Mouse (Mus musculus) erythroblast, adult 5-6 weeks (primary cell): ENCODE results near the gene Atp8a2. TPM values are rescaled to one million over a fixed set of nuclear protein-coding genes. Genes with fewer than 3 reads are reported as not detected.

ENCODE experiments used
- ATAC-seq: replicated peaks from 2 replicates; pipeline ENCODE4 v1.8.0; 2016; ENCODE audit warnings: moderate number of reproducible peaks, mild to moderate bottlenecking, moderate TSS enrichment, inconsistent platforms; ENCODE audit not compliant: poor library complexity, low FRiP score, severe bottlenecking
- total RNA-seq, 2 experiments: library from RNA; stranded (forward) in 1 of 2; stranded (reverse) in 1 of 2; fragments of 150-400 nt in 1 of 2; fragments of 200-764, 138-1000 nt in 1 of 2; gene quantifications; 2 replicates each; pipeline versions ENCODE4 v1.2.3 to v1.2.4; 2015 to 2017; ENCODE audit warnings: low replicate concordance in 2 of 2

Gene Atp8a2
- total RNA-seq, 2 experiments from 2014 or later: 0.19 to 0.34 TPM

DNA sequence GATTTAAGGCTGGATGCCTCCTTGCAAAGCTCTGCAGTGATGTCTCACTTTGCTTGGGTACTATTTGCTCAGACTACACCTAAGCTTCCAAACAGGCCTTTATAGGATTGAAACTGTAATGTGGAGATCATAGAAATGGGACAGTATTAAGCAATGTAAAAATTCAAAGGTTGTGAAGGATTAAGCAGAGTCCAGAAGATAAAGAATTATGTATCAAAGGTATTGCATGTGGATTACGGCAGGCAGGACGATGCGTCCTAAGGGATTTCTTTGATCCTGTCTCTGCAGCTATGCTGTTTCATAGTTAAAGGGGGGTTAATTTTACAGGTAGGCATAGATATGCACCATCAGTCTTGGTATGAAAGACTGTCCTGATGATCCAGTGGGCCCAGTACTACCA lies 604.4 kb downstream of the Atp8a2 start:
- no peak for ATAC-seq

DNA sequence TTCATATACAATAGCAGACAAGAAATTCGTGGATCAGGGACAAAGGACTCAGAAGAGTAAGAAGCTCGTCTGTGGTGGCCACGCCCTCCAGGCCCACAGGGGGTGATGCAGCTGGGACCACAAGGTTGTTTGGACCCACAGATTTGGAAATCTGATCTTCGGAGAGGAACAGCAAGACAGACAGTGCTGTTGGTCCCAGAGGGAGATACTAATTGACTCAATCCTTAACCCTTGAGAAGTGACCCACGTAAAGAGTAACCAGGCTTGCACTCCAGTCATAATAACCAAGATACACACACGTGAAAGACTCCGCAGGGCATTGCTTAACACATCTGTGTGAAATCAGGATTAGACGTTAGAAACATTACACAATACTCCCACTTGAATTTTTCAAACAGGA lies 605.1 kb downstream of the Atp8a2 start:
- no peak for ATAC-seq

DNA sequence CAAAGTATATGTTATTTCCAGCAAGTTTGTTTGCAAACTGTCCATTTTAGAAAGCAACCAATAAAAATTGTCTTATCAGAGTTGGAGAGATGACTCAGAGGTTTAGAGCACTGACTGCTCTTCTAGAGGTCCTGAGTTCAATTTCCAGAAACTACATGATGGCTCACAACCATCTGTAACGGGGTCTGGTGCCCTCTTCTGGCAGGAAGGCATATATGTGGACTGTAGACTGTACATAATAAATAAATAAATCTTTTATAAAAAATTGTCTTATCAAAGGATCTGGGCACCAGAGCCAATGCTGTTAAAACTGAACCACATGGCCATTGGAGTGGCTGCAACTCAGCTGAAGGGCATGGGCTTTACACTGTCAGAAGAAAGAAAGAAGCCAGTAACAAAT lies 606.4 kb downstream of the Atp8a2 start:
- no peak for ATAC-seq

Other genes starting within 250 kb of the Atp8a2 start
- not detected in 2 replicates for gene Nupl1, start 54.3 kb upstream of the Atp8a2 start, total RNA-seq (2015; ENCODE audit: low replicate concordance)
- not detected in 2 replicates for gene Nupl1, start 54.3 kb upstream of the Atp8a2 start, total RNA-seq (2017; ENCODE audit: low replicate concordance)
- 26.3 and 27.0 TPM in 2 replicates for gene Gm49336, start 54.3 kb upstream of the Atp8a2 start, total RNA-seq (2015; ENCODE audit: low replicate concordance)
- 34.6 and 58.1 TPM in 2 replicates for gene Gm49336, start 54.3 kb upstream of the Atp8a2 start, total RNA-seq (2017; ENCODE audit: low replicate concordance)
- 16.7 and 17.1 TPM in 2 replicates for gene Mtmr6, start 68.0 kb upstream of the Atp8a2 start, total RNA-seq (2015; ENCODE audit: low replicate concordance)
- 18.8 and 23.0 TPM in 2 replicates for gene Mtmr6, start 68.0 kb upstream of the Atp8a2 start, total RNA-seq (2017; ENCODE audit: low replicate concordance)
- 0.21 and 2.5 TPM in 2 replicates for gene Amer2, start 176.1 kb upstream of the Atp8a2 start, total RNA-seq (2015; ENCODE audit: low replicate concordance)
- 0.51 and 0.98 TPM in 2 replicates for gene Amer2, start 176.1 kb upstream of the Atp8a2 start, total RNA-seq (2017; ENCODE audit: low replicate concordance)